Mouse (Mus musculus) left cerebral cortex, postnatal 36 days (tissue): ENCODE measurements around the gene Twist2. TPM values are rescaled to one million over a fixed set of nuclear protein-coding genes. Genes with fewer than 3 reads are reported as not detected.
A peak's percentile ranks its signal among the peaks of the same experiment; 100 is the strongest.

Source experiments
- DNase-seq, 2 experiments: peaks; one replicate each; pipeline ENCODE4 v3.0.0; 2021 to 2022; ENCODE audit warnings: low spot score in 2 of 2, mixed read lengths in 1 of 2
- intact Hi-C: fragments of 180-260 bp; cut with DNase I; formaldehyde crosslinking; loops from one replicate; pipeline ENCODE4 v1.15.1; 2025
- total RNA-seq, 2 experiments: library from RNA; stranded (reverse); gene quantifications; 2 replicates each; pipeline ENCODE4 v1.2.3; 2021

Twist2 gene
- total RNA-seq, 2 experiments from 2014 or later = 1.3 to 2.4 TPM

DNA sequence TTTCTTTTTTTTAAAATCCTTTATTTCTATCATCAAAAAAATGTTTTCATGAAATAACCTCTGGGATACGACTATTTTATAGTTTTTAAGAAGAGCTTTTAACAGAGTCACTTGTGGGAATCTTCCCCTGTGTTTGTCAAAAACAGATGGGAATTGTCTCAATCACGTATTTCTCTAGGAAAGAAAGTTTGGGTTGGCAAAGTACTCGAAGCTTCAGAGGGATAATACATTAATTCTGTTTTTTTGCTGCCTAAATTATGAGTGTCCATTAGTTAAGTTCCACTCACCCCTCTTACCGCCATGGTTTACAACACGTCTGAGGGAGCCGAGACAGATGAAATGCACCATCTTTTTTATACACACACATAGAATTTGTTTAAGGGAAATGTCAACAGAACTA, 2.2 kb downstream of the Twist2 start:
- intact Hi-C loops = no loop called here

DNA sequence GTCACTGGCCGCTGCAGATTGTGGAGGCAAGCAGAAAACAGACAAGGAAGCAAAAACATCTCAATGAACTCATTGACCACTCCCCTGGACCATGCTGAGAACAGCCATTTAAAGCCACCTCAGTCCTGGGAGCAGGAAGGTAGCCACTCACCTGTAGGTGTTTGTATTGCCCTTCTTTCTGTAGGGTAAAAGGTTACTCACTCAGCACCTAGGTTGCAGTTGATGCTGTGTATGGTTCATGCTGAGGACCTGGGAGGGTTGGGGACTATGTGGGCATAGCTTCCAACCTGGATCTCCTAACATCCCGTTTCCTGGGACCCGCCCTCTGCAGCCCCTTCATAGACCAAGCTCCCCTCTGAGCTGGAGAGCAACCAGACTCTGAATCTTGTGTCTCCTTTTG, 14.8 kb downstream of the Twist2 start:
- no peak for DNase-seq
- intact Hi-C loops = no loop called here

More for the DNA sequence above, 2.2 kb downstream of the Twist2 start:
- no peak for DNase-seq

GRCm38 (mm10) chr1:91816571-91816970, 15.3 kb downstream of the Twist2 start:
- DNase-seq = no peak
- intact Hi-C loops = no loop called here

DNA sequence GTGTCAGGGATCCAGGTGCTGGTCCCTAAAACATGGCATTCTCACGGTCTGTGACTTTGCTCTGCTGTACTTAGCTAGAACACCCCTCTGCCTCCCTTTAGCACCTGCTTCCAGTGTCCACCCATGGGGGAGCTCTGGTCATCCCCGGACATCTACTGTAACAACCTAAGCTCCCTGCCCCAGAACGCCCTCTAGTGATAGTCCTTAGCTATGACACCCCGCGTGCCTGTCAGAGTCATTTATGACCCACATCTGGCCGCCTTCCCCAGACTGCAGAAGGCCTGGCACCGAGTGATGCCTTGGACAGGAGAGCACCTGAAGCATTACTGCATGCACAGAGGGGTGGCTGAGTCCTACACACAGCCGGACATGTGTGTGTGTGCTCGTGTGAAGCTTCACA, 18.0 kb downstream of the Twist2 start:
- DNase-seq = no peak
- intact Hi-C loops = no loop called here

GRCm38 (mm10) chr1:91820531-91820930, 19.3 kb downstream of the Twist2 start:
- DNase-seq = no peak
- intact Hi-C loops = no loop called here

GRCm38 (mm10) chr1:91822316-91822824, 21.1 kb downstream of the Twist2 start:
- no peak for DNase-seq
- intact Hi-C loops = no loop called here

DNA sequence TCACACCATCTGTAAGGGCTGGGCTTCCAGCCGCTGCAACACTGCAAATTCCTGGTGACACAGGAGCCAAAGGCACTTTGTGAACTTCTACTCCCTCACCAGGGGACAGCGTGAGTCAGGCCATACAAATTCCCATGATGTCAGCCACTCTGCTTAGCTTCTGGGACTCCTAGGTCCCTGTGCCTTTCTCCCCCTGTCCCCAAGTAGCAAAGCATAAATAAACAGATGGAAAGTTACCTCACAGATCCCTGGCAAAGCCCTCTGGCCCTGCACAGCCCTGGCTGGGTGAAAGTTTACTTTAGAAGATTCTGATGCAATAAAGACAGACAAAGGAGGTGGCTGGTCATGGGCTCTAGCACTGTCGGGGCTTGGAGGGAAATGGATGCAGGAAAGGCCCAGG, 22.3 kb downstream of the Twist2 start:
- DNase-seq = no peak
- intact Hi-C loops = no loop called here

GRCm38 (mm10) chr1:91823951-91824350, 22.7 kb downstream of the Twist2 start:
- no peak for DNase-seq
- intact Hi-C loops = no loop called here

DNA sequence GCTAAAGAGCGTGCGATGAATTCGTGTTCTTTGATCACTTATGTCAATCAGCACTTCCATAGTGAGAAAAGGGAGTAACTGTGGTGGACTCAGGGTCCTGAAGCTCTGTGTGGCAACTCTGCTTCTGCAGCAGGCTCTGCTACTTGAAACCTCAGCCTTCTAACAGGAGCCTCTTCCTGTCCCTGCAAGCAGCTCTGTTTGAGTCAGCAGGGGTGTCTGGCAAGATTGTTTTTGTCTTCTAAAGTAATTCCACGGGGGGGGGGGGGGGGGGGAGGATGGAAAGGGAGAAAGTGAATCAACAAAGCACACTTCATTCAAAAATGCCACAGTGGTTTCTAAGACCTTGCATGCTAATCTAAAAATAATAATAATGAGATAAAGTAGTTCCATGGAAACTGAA, 24.0 kb downstream of the Twist2 start:
- DNase-seq = no peak
- intact Hi-C loops = no loop called here

- intact Hi-C loops = no loop called here
- no peak for DNase-seq
Measured at GRCm38 (mm10) chr1:91831978-91832377, 30.7 kb downstream of the Twist2 start.

GRCm38 (mm10) chr1:91839557-91839956, 38.3 kb downstream of the Twist2 start:
- DNase-seq = no peak

DNA sequence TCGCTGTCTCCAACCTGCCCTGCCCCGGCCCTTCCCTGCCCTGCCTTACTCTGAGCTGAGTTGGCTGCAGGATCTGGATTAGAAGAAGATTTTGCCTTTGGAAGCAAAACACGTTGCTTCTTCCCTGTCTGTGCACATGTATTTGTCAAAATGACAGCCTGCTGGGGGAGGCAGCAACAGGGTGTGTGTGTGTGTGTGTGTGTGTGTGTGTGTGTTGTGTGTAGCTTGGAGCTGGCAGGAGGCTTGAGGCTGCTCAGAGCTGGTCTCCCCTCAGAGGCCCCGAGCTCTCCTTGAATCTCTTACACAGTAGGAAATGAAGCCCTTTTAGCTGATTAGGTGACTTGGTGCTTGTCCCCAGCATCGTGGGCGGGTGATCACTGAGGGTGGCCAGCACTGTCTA, 38.7 kb downstream of the Twist2 start:
- intact Hi-C loops = no loop called here
- DNase-seq = no peak

More at GRCm38 (mm10) chr1:91839557-91839956, 38.3 kb downstream of the Twist2 start:
- intact Hi-C loops = no loop called here

GRCm38 (mm10) chr1:91844236-91844635, 43.0 kb downstream of the Twist2 start:
- intact Hi-C loops = no loop called here
- no peak for DNase-seq

GRCm38 (mm10) chr1:91844681-91845379, 43.6 kb downstream of the Twist2 start:
- no peak for DNase-seq
- intact Hi-C loops = no loop called here

- DNase-seq = peak in 1 of 2 experiments; percentile 22
- intact Hi-C loops = no loop called here
Measured at GRCm38 (mm10) chr1:91845380-91845957, 44.2 kb downstream of the Twist2 start.

DNA sequence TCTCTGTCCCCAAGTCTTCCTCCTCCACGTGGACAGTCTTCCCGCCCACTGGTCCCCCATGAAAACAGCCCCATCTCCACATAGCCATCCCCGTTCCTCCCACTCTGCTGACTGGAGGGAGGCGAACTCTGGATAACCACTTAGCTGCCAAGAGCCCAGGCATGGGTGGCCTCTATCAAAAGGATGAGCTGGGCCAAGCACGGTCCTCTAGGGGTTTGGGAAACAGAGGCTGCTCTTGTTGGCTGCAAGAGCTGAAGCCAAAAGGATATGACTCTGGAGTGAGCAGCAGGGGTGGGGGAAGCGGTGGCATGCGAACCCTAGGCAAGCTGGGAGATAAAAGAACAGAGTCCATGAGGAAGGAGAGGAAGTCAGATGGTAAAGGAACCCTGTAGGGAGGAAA, 50.0 kb downstream of the Twist2 start:
- intact Hi-C loops = no loop called here
- DNase-seq = no peak

DNA sequence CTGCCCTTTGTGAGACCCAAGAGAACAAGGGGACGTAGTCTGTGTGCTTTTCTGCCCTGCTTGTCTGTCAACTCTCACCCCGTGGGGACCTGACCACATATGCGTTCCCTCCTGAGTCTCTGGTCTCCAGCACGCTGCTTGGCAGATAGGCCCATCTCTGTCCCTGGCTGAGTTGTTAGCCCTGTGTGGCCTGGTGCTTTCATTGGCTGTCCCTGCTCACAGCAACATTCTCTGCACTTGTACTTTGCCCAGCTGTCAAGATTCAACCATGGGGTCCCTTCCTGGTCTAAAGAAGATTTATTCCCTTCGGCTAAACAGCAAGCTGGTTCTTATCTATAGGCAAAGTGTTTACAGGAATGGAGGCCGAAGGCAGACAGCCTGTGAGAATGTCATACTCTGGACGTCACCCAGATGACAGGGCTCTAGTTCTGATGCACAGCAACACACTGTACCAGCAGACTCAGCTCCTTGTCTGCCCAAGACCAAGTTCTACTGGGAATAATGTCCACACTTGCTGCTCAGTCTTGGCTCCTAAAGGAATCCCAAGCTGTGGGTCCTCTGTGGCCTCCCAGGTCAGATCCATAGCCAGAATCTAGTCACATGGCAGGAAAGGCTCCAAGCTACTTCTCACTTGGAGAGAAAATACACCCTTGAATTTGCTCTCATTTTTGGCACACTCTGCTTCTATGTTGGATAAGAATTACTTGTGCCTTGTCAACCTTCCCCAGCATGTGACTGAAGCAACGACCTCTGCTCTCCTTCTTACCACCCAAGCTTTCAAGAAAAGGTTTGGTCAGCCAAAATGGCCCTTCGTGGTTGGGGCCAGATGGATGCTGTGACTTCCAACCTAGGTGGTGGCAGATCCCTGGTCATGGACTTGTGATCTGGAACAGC, 55.8 kb downstream of the Twist2 start:
- intact Hi-C loops = no loop called here

DNA sequence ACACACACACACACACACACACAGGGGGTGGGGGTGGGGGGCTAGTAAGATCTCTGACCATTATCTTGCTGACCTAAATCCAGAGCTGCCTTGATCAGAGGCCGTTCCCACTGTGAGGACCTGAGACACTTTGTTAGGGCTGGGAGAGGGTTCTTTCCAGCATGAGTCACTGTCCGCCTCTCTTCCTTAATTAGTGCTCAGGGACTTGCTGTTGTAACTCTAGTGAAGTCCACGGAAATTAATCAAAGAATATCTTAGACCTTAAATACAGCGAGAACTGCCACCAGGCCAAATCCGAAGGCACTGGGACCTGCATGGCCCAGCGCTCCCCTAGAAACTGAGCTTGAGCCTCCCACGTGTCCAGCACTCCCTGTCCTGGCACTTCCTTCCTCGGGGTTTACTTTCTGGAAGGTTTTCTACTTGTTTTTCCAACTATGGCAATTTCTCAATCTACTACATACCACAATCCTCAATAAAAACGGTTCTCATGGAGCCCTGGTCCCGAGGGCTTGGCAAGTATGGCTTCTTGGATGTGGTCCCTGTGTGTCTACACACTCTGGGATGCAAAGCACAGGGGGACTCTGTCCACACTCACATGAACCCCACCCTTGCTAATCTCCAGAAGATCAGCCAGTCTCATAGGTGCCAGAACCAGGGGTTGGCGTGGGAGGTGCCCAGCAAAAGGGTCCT, 57.0 kb downstream of the Twist2 start:
- no peak for DNase-seq
- intact Hi-C loops = no loop called here

More for the DNA sequence above, 55.8 kb downstream of the Twist2 start:
- no peak for DNase-seq

- no peak for DNase-seq
- intact Hi-C loops = no loop called here
Measured at GRCm38 (mm10) chr1:91858901-91859300, 57.6 kb downstream of the Twist2 start.

GRCm38 (mm10) chr1:91861511-91861910, 60.2 kb downstream of the Twist2 start:
- intact Hi-C loops = no loop called here

More at GRCm38 (mm10) chr1:91861511-91861910, 60.2 kb downstream of the Twist2 start:
- no peak for DNase-seq
